8 mouse cellular contexts compared by ENCODE assay signal in the genomic region with DNA sequence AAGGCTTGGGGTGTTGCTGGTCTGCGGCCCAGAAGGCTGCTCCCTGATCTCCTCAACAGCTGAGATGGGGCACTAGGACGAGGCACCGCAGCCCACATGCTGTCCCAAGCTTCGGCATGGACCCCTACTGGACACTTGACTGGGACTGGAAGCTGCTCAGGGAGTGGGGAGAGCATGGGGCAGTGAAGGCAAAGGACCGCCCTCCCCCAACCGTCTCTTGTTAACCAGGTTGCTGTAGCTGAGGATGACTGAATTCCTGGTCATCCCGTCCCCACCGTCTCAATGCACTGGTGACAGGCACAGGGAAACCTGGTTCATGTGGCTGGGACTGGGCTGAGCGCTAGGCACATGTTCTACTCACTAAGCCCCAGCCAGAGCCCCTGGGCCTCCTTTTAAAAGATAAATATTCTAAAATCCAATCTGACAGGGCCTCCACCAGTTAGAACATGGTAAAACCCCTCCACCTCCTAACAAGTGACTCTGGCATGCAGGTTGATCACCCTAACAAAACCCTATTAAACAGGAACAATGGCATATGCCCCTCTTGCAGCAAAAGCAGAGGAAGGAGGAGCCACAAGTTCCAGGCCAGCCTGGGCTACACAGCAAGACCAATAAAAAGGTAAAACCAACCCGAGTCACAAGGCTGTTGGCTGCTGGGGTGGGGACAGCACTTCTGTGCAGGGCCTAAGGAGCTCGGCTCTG. TPM values are rescaled to one million over a fixed set of nuclear protein-coding genes. Genes with fewer than 3 reads are reported as not detected.
DNase-seq lines count a peak whose midpoint lies in the region; ATAC-seq and TF ChIP-seq lines count a peak whose summit lies in the region.

No protein-coding gene starts in this region.

- H3K4me2 ChIP-seq in lung, embryonic 14.5 days, result peak overlapping the region; percentile 73
- H3K4me2 ChIP-seq in limb, embryonic 12.5 days, result peak overlapping the region; percentile 88
- peak overlapping the region; percentile 88 for H3K4me2 ChIP-seq in stomach, embryonic 14.5 days (replicated peaks; ENCODE audit: low read depth, low read length)

- no peak for DNase-seq in lung, embryonic 14.5 days
- no peak for DNase-seq in lung, postnatal 14 days
- DNase-seq in cerebellum, postnatal 10 days, result no peak
- DNase-seq in frontal cortex, postnatal 36 days (ENCODE audit: low spot score in 2 of 2), result no peak

- no peak for ATAC-seq in lung, embryonic 14.5 days (ENCODE audit: insufficient read depth)
- no peak for ATAC-seq in limb, embryonic 12.5 days (ENCODE audit: insufficient number of reproducible peaks, insufficient read depth, low FRiP score, low TSS enrichment, low read depth)
- ATAC-seq in stomach, embryonic 14.5 days (ENCODE audit: insufficient number of reproducible peaks, insufficient read depth, low FRiP score, low read depth), result no peak
- no peak for ATAC-seq in activated CD4-positive, CD25-positive, alpha-beta regulatory T cell, adult 4 months

- H3K27me3 ChIP-seq in lung, embryonic 14.5 days (ENCODE audit: insufficient read depth, low read length), result no peaks in the 10 kb centered on the region
- H3K27me3 ChIP-seq in limb, embryonic 12.5 days, result no peaks in the 10 kb centered on the region
- no peaks in the 10 kb centered on the region for H3K27me3 ChIP-seq in stomach, embryonic 14.5 days (ENCODE audit: control insufficient read depth, insufficient read depth, low read length)

- peak overlapping the region; percentile 96 for H3K9ac ChIP-seq in lung, embryonic 14.5 days
- peak overlapping the region; percentile 95; the same call in 1 of the 2 replicates for H3K9ac ChIP-seq in limb, embryonic 12.5 days (replicated peaks)
- peak overlapping the region; percentile 19; the same call in 1 of the 2 replicates for H3K9ac ChIP-seq in stomach, embryonic 14.5 days (replicated peaks; ENCODE audit: low read depth, low read length)

- peaks cover 65% of the 10 kb centered on the region for H3K36me3 ChIP-seq in lung, embryonic 14.5 days (ENCODE audit: insufficient read depth)
- H3K36me3 ChIP-seq in limb, embryonic 12.5 days, result peaks cover 68% of the 10 kb centered on the region
- peaks cover 49% of the 10 kb centered on the region for H3K36me3 ChIP-seq in stomach, embryonic 14.5 days (ENCODE audit: control insufficient read depth, insufficient read depth, low read length)

- H3K4me1 ChIP-seq in lung, embryonic 14.5 days (ENCODE audit: insufficient read depth), result peaks cover 11% of the 10 kb centered on the region; the same call in 1 of the 2 replicates
- peaks cover 3% of the 10 kb centered on the region; the same call in 1 of the 2 replicates for H3K4me1 ChIP-seq in embryonic fibroblast, embryonic 13.5 days (ENCODE audit: control insufficient read depth, insufficient read depth, low read length)
- H3K4me1 ChIP-seq in limb, embryonic 12.5 days (replicated peaks), result peaks cover 33% of the 10 kb centered on the region
- H3K4me1 ChIP-seq in stomach, embryonic 14.5 days (ENCODE audit: control insufficient read depth, insufficient read depth, low read length), result peaks cover 22% of the 10 kb centered on the region

- H3K4me3 ChIP-seq in lung, embryonic 14.5 days (ENCODE audit: low read depth, low read length), result peak overlapping the region; percentile 82
- H3K4me3 ChIP-seq in embryonic fibroblast, embryonic 13.5 days (ENCODE audit: insufficient read depth, low read length), result peak overlapping the region; percentile 62; the same call in 1 of the 2 replicates
- peak overlapping the region; percentile 74 for H3K4me3 ChIP-seq in limb, embryonic 12.5 days (replicated peaks)
- peak overlapping the region; percentile 71; the same call in 1 of the 2 replicates for H3K4me3 ChIP-seq in stomach, embryonic 14.5 days (ENCODE audit: low read depth, low read length)

- TF ChIP-seq CTCF in lung, embryonic 14.5 days (IDR thresholded peaks at IDR 0.05; ENCODE audit: low read depth), result no peak
- no peak for TF ChIP-seq CTCF in embryonic fibroblast, embryonic 13.5 days (IDR thresholded peaks at IDR 0.05; ENCODE audit: borderline replicate concordance, insufficient read depth, low read length)

- WGBS in lung, embryonic 14.5 days, result 81% methylated on average over 11 of the region's 11 CpGs
- WGBS in limb, embryonic 12.5 days, result 88% methylated on average over 11 of the region's 11 CpGs
- 82% methylated on average over 11 of the region's 11 CpGs for WGBS in stomach, embryonic 14.5 days

- TF ChIP-seq POLR2A in embryonic fibroblast, embryonic 13.5 days (IDR thresholded peaks at IDR 0.05; ENCODE audit: low read depth, low read length), result no peak; the same call in none of the 2 replicates

- no peaks in the 10 kb centered on the region for H3K9me3 ChIP-seq in lung, embryonic 14.5 days (ENCODE audit: low read depth, low read length)
- H3K9me3 ChIP-seq in limb, embryonic 12.5 days, result no peaks in the 10 kb centered on the region
- H3K9me3 ChIP-seq in stomach, embryonic 14.5 days (ENCODE audit: control insufficient read depth, low read depth, low read length), result no peaks in the 10 kb centered on the region

- H3K27ac ChIP-seq in lung, embryonic 14.5 days (ENCODE audit: low read depth), result 0 out of 2 replicates have a peak overlapping the region, but pooled peaks have one; percentile 100
- H3K27ac ChIP-seq in embryonic fibroblast, embryonic 13.5 days (ENCODE audit: insufficient read depth, low read length), result no peak overlapping the region
- H3K27ac ChIP-seq in limb, embryonic 12.5 days, result peak overlapping the region; percentile 36; the same call in 1 of the 2 replicates
- H3K27ac ChIP-seq in stomach, embryonic 14.5 days (ENCODE audit: low read length), result peak overlapping the region; percentile 39; the same call in 1 of the 2 replicates

RNA-seq across cellular contexts. Expression of a gene that starts 2.4 kb away (rescaled TPM):
- polyA plus RNA-seq in lung, embryonic 14.5 days (2014; fragmentation: Nextera tagmentation; extraction: Ambion mirVana), result 224 and 268 TPM in 2 replicates
- 83.3 and 99.1 TPM in 2 replicates for polyA plus RNA-seq in embryonic fibroblast, embryonic 13.5 days (2011; ENCODE audit: insufficient read length, low read depth, missing spikeins)
- polyA plus RNA-seq in limb, embryonic 12.5 days (2016; fragmentation: Nextera tagmentation; extraction: Ambion mirVana), result 361 and 364 TPM in 2 replicates
- 194 and 200 TPM in 2 replicates for polyA plus RNA-seq in stomach, embryonic 14.5 days (2014; fragmentation: Nextera tagmentation; extraction: Ambion mirVana)
- 10 to 100 TPM; 23.6 to 32.0 TPM for polyA plus RNA-seq in activated CD4-positive, CD25-positive, alpha-beta regulatory T cell, adult 4 months (2017; shearing (Covaris generic))

RNA-seq across cellular contexts. Expression of a gene that starts 9.5 kb away (rescaled TPM):
- 7.4 and 8.6 TPM in 2 replicates for polyA plus RNA-seq in lung, embryonic 14.5 days (2014; fragmentation: Nextera tagmentation; extraction: Ambion mirVana)
- 39.1 and 40.4 TPM in 2 replicates for polyA plus RNA-seq in embryonic fibroblast, embryonic 13.5 days (2011; ENCODE audit: insufficient read length, low read depth, missing spikeins)
- polyA plus RNA-seq in limb, embryonic 12.5 days (2016; fragmentation: Nextera tagmentation; extraction: Ambion mirVana), result 12.5 and 15.2 TPM in 2 replicates
- 7.7 and 8.1 TPM in 2 replicates for polyA plus RNA-seq in stomach, embryonic 14.5 days (2014; fragmentation: Nextera tagmentation; extraction: Ambion mirVana)
- 1 to 10 TPM in 1 of 2 experiments, under 1 TPM in 1; 0.62 to 1.2 TPM for polyA plus RNA-seq in activated CD4-positive, CD25-positive, alpha-beta regulatory T cell, adult 4 months (2017; shearing (Covaris generic))

RNA-seq across cellular contexts. Expression of a gene that starts 9.7 kb away (rescaled TPM):
- 663 and 669 TPM in 2 replicates for polyA plus RNA-seq in lung, embryonic 14.5 days (2014; fragmentation: Nextera tagmentation; extraction: Ambion mirVana)
- polyA plus RNA-seq in embryonic fibroblast, embryonic 13.5 days (2011; ENCODE audit: insufficient read length, low read depth, missing spikeins), result 182 and 231 TPM in 2 replicates
- 416 and 437 TPM in 2 replicates for polyA plus RNA-seq in limb, embryonic 12.5 days (2016; fragmentation: Nextera tagmentation; extraction: Ambion mirVana)
- polyA plus RNA-seq in stomach, embryonic 14.5 days (2014; fragmentation: Nextera tagmentation; extraction: Ambion mirVana), result 645 and 784 TPM in 2 replicates
- polyA plus RNA-seq in activated CD4-positive, CD25-positive, alpha-beta regulatory T cell, adult 4 months (2017; shearing (Covaris generic)), result 100 to 1,000 TPM; 327 to 363 TPM

RNA-seq across cellular contexts. Expression of a gene that starts 36.5 kb away (rescaled TPM):
- 148 and 175 TPM in 2 replicates for polyA plus RNA-seq in lung, embryonic 14.5 days (2014; fragmentation: Nextera tagmentation; extraction: Ambion mirVana)
- 64.8 and 72.9 TPM in 2 replicates for polyA plus RNA-seq in embryonic fibroblast, embryonic 13.5 days (2011; ENCODE audit: insufficient read length, low read depth, missing spikeins)
- polyA plus RNA-seq in limb, embryonic 12.5 days (2016; fragmentation: Nextera tagmentation; extraction: Ambion mirVana), result 247 and 274 TPM in 2 replicates
- polyA plus RNA-seq in stomach, embryonic 14.5 days (2014; fragmentation: Nextera tagmentation; extraction: Ambion mirVana), result 107 and 108 TPM in 2 replicates
- polyA plus RNA-seq in activated CD4-positive, CD25-positive, alpha-beta regulatory T cell, adult 4 months (2017; shearing (Covaris generic)), result 10 to 100 TPM in 1 of 2 experiments, 1 to 10 TPM in 1; 9.3 to 10.7 TPM

RNA-seq across cellular contexts. Expression of a gene that starts 40.7 kb away (rescaled TPM):
- 0.61 and 0.77 TPM in 2 replicates for polyA plus RNA-seq in lung, embryonic 14.5 days (2014; fragmentation: Nextera tagmentation; extraction: Ambion mirVana)
- polyA plus RNA-seq in embryonic fibroblast, embryonic 13.5 days (2011; ENCODE audit: insufficient read length, low read depth, missing spikeins), result not detected in 2 replicates
- 1.2 and 1.3 TPM in 2 replicates for polyA plus RNA-seq in limb, embryonic 12.5 days (2016; fragmentation: Nextera tagmentation; extraction: Ambion mirVana)
- 0.30 and 0.62 TPM in 2 replicates for polyA plus RNA-seq in stomach, embryonic 14.5 days (2014; fragmentation: Nextera tagmentation; extraction: Ambion mirVana)
- polyA plus RNA-seq in activated CD4-positive, CD25-positive, alpha-beta regulatory T cell, adult 4 months (2017; shearing (Covaris generic)), result not detected

Comparison
In these comparisons a context has a peak if more than half of its experiments do, and no peak if none do; other contexts are left out.
1. H3K9ac ChIP-seq: peak in every context shown above with its lines; median percentile 96 in lung, embryonic 14.5 days; 95 in limb, embryonic 12.5 days; 19 in stomach, embryonic 14.5 days.